Mouse (Mus musculus) testis, adult 2 months (tissue): ENCODE measurements around the gene Slc19a3. TPM values are rescaled to one million over a fixed set of nuclear protein-coding genes. Genes with fewer than 3 reads are reported as not detected.

ENCODE experiments used
- H3K27ac ChIP-seq: fragments of 200-500 bp; 2 replicates; pipeline ENCODE4 v1.5.1; 2012; ENCODE audit warnings: low read depth, low read length; ENCODE audit not compliant: control insufficient read depth, insufficient read depth
- H3K27me3 ChIP-seq: fragments of 200-500 bp; 2 replicates; pipeline ENCODE4 v1.6.1; 2012; ENCODE audit warnings: mild to moderate bottlenecking, low read length, moderate library complexity; ENCODE audit not compliant: control insufficient read depth, insufficient read depth
- H3K36me3 ChIP-seq: fragments of 200-500 bp; 2 replicates; pipeline ENCODE4 v1.6.1; 2012; ENCODE audit warnings: mild to moderate bottlenecking, low read length; ENCODE audit not compliant: control insufficient read depth, insufficient read depth
- H3K4me1 ChIP-seq: fragments of 200-500 bp; 2 replicates; pipeline ENCODE4 v1.6.1; 2012; ENCODE audit warnings: low read length; ENCODE audit not compliant: control insufficient read depth, insufficient read depth
- H3K4me3 ChIP-seq: fragments of 200-500 bp; 2 replicates; pipeline ENCODE4 v1.5.1; 2012; ENCODE audit warnings: low read depth, mild to moderate bottlenecking, low read length, moderate library complexity, mixed read lengths; ENCODE audit not compliant: control insufficient read depth
- CTCF ChIP-seq: fragments of 200-500 bp; IDR thresholded peaks from 2 replicates; pipeline ENCODE4 v1.5.1; 2012; ENCODE audit warnings: low read depth, mild to moderate bottlenecking, inconsistent platforms, low read length, moderate library complexity; ENCODE audit not compliant: control insufficient read depth, insufficient read depth, insufficient replicate concordance
- POLR2A ChIP-seq: fragments of 200-500 bp; IDR thresholded peaks from 2 replicates; pipeline ENCODE4 v1.6.1; 2012; ENCODE audit warnings: low read depth, mild to moderate bottlenecking, inconsistent platforms, low read length, moderate library complexity; ENCODE audit not compliant: control insufficient read depth
- polyA plus RNA-seq: library from polyadenylated mRNA; depleted of rRNA; stranded (reverse); fragments of >200 nt; gene quantifications from 2 replicates; pipeline ENCODE4 v1.2.3, GENCODE M21; 2012; rRNA removed

Gene Slc19a3
- polyA plus RNA-seq, result 0.10 and 0.17 TPM in 2 replicates

GRCm38 (mm10) chr1:83038109-83038672, at the start of gene Slc19a3:
Slc19a3 (minus strand) TSS chr1:83038448.
- Histone ChIP-seq H3K27ac (no peak within 1 kb of the TSS), H3K4me3 (peak within 1 kb of the TSS; percentile 59), H3K36me3 (no peaks in the 10 kb centered on the region), H3K27me3 (no peaks in the 10 kb centered on the region), H3K4me1 (no peaks in the 10 kb centered on the region)
- TF ChIP-seq CTCF, result no peak
- TF ChIP-seq POLR2A, result no peak

DNA sequence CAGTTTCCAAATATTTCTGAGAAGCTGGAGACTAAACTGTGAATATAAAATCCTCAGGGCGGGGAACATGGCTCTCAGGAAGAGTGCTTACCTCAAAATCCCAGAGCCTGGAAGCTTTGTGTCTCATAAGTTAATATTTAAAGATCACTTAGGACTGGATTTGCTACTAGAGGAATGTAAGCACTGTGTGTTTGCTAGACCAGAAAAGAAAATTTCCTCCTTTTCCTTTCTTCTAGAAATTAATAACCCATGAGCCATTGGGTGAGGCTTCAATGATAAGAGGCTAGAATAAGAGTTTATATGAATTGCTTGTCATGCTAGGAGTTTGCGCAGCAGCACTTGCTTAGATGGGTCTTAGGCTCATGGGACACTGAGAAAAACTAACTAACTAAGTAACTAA, 46.5 kb upstream of the Slc19a3 start:
- H3K36me3 ChIP-seq, result no peaks in the 10 kb centered on the region
- H3K4me3 ChIP-seq, result no peak overlapping the region
- no peaks in the 10 kb centered on the region for H3K27me3 ChIP-seq
- H3K27ac ChIP-seq, result no peak overlapping the region
- no peaks in the 10 kb centered on the region for H3K4me1 ChIP-seq
- no peak for TF ChIP-seq POLR2A

- H3K4me1 ChIP-seq, result no peaks in the 10 kb centered on the region
- TF ChIP-seq CTCF, result no peak
- TF ChIP-seq POLR2A, result no peak
- no peaks in the 10 kb centered on the region for H3K27me3 ChIP-seq
- H3K27ac ChIP-seq, result no peak overlapping the region
- no peaks in the 10 kb centered on the region for H3K36me3 ChIP-seq
- H3K4me3 ChIP-seq, result no peak overlapping the region
These were observed 38.8 kb upstream of the Slc19a3 start for GRCm38 (mm10) chr1:83077016-83077415.

GRCm38 (mm10) chr1:83076190-83076917, 38.1 kb upstream of the Slc19a3 start:
- H3K4me3 ChIP-seq, result no peak overlapping the region

DNA sequence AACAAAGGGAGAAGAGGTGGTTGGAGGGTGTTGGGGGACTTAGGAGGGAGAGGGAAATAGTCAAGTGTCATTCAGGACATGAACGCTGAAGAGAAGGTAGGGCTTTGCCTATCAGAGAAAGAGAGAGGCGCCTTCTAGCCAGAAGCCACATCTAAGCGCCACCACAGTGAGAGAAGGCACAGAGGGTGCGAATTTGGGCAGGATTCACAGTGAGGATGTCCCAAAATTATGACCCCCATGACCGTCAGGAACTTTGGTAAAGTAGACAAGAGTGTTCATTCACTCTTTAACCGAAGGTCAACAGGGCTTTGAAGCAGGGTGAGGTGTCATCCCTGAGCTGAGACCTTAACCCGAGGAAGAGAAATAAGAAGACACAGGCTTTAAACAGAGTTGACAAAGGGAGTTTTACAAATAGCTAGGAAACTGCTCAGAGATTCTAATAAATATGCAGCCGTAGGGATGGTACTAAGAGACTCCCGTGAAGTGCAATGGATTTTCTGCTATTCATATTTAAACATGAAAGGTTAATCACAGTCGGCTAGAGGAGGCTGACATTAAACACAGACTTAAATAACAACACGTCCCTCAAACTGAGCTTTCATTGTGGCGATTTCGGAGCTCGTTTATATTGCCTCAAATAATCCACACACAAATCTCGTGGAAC, 37.4 kb upstream of the Slc19a3 start:
- no peaks in the 10 kb centered on the region for H3K27me3 ChIP-seq
- no peak for TF ChIP-seq POLR2A
- TF ChIP-seq CTCF, result no peak
- H3K4me1 ChIP-seq, result no peaks in the 10 kb centered on the region
- H3K36me3 ChIP-seq, result no peaks in the 10 kb centered on the region
- no peak overlapping the region for H3K27ac ChIP-seq
- no peak overlapping the region for H3K4me3 ChIP-seq

More at GRCm38 (mm10) chr1:83076190-83076917, 38.1 kb upstream of the Slc19a3 start:
- Histone ChIP-seq H3K27me3 (no peaks in the 10 kb centered on the region), H3K36me3 (no peaks in the 10 kb centered on the region), H3K4me1 (no peaks in the 10 kb centered on the region), H3K27ac (no peak overlapping the region)
- TF ChIP-seq CTCF (peak; percentile 32; the same call in 1 of the 2 replicates), POLR2A (no peak)

GRCm38 (mm10) chr1:83067205-83067604, 29.0 kb upstream of the Slc19a3 start:
- Histone ChIP-seq H3K27me3 (no peaks in the 10 kb centered on the region), H3K4me1 (no peaks in the 10 kb centered on the region; the same call in 1 of the 2 replicates), H3K4me3 (no peak overlapping the region), H3K27ac (no peak overlapping the region), H3K36me3 (no peaks in the 10 kb centered on the region)
- TF ChIP-seq CTCF (no peak), POLR2A (no peak)

- no peaks in the 10 kb centered on the region for H3K27me3 ChIP-seq
These were observed 28.3 kb upstream of the Slc19a3 start for GRCm38 (mm10) chr1:83066577-83066976.

More at GRCm38 (mm10) chr1:83066577-83066976, 28.3 kb upstream of the Slc19a3 start:
- H3K4me1 ChIP-seq, result no peaks in the 10 kb centered on the region; the same call in 1 of the 2 replicates
- TF ChIP-seq POLR2A (no peak), CTCF (no peak)
- H3K27ac ChIP-seq, result no peak overlapping the region
- no peak overlapping the region for H3K4me3 ChIP-seq
- H3K36me3 ChIP-seq, result no peaks in the 10 kb centered on the region
